Mouse (Mus musculus): ENCODE results near the gene Slc16a5.

The Slc16a5 gene

GRCm38 (mm10) chr11:115513271-115514237 is 51.3 kb downstream of the Slc16a5 start:
- POLR2A ChIA-PET, result interaction anchor here (0.5 to 15.2 kb wide), 180 partner anchors 8 to 654 kb away, joined by 3 to 368 read pairs (median 4); partner anchors contain the start of genes Nt5c (in 4 of the 4), Armc7 (in 3 of the 4), Slc25a19 (in 3 of the 4) and Sumo2 (in 3 of the 4)
- CTCF ChIA-PET, result interaction anchor here in 3 of 4 experiments (0.5 to 2.4 kb wide), 15 partner anchors 9 to 346 kb away, joined by 3 to 10 read pairs (median 3); partner anchors contain the start of gene Nt5c (in 3 of the 3)

GRCm38 (mm10) chr11:115514238-115514663 is 52.0 kb downstream of the Slc16a5 start, which contains the start of gene Jpt1:
Gene Jpt1 (minus strand): TSS chr11:115514387.
- ChIA-PET POLR2A (interaction anchor here (0.5 to 15.2 kb wide), 171 partner anchors 8 to 654 kb away, joined by 3 to 368 read pairs (median 4); partner anchors contain the start of genes Nt5c (in 4 of the 4), Armc7 (in 3 of the 4), Fdxr (in 3 of the 4) and Nup85 (in 3 of the 4)), CTCF (interaction anchor here in 2 of 4 experiments (0.6 to 2.4 kb wide), 9 partner anchors 9 to 345 kb away, joined by 3 to 10 read pairs (median 3); partner anchors contain the start of gene Nt5c (in 2 of the 2))

GRCm38 (mm10) chr11:115515021-115515420 is 52.7 kb downstream of the Slc16a5 start:
- POLR2A ChIA-PET, result interaction anchor here (0.6 to 15.2 kb wide), 54 partner anchors 10 to 362 kb away, joined by 3 to 368 read pairs (median 9); partner anchors contain the start of genes Nt5c (in 3 of the 4), Sumo2 (in 3 of the 4), Mif4gd (in 2 of the 4) and Nup85 (in 2 of the 4)
- CTCF ChIA-PET, result no interaction called here

- CTCF ChIA-PET, result interaction anchor here in 1 of 4 experiments (0.6 kb wide), 1 partner anchor 20 kb away, joined by 5 read pairs; no protein-coding TSS in a partner anchor
- POLR2A ChIA-PET, result interaction anchor here in 2 of 4 experiments (0.6 to 15.2 kb wide), 10 partner anchors 8 to 149 kb away, joined by 3 to 368 read pairs (median 5); partner anchors contain the start of genes Nt5c (in 1 of the 2), Nup85 (in 1 of the 2) and Sumo2 (in 1 of the 2)
Measured at GRCm38 (mm10) chr11:115516942-115517341, 54.7 kb downstream of the Slc16a5 start.

- ChIA-PET CTCF (no interaction called here), POLR2A (interaction anchor here in 3 of 4 experiments (0.6 to 15.2 kb wide), 14 partner anchors 3 to 1357 kb away, joined by 3 to 368 read pairs (median 6); partner anchors contain the start of genes Nt5c (in 2 of the 3), Jpt1 (in 1 of the 3) and Sumo2 (in 1 of the 3))
Measured at GRCm38 (mm10) chr11:115518693-115519092, 56.4 kb downstream of the Slc16a5 start.

GRCm38 (mm10) chr11:115519581-115519980 is 57.3 kb downstream of the Slc16a5 start:
- CTCF ChIA-PET, result interaction anchor here in 1 of 4 experiments (0.6 kb wide), 1 partner anchor 906 kb away, joined by 3 read pairs; no protein-coding TSS in a partner anchor
- POLR2A ChIA-PET, result interaction anchor here in 2 of 4 experiments (0.7 to 15.2 kb wide), 14 partner anchors 4 to 96 kb away, joined by 3 to 368 read pairs (median 4); partner anchors contain the start of genes Nt5c (in 2 of the 2), Sumo2 (in 2 of the 2), Jpt1 (in 1 of the 2) and Mif4gd (in 1 of the 2)

GRCm38 (mm10) chr11:115520218-115520617 is 57.9 kb downstream of the Slc16a5 start:
- ChIA-PET POLR2A (interaction anchor here (0.5 to 15.2 kb wide), 22 partner anchors 4 to 1056 kb away, joined by 3 to 368 read pairs (median 5); partner anchors contain the start of genes Nt5c (in 2 of the 4), Sumo2 (in 2 of the 4), Jpt1 (in 1 of the 4) and Mif4gd (in 1 of the 4)), CTCF (interaction anchor here in 2 of 4 experiments (0.6 kb wide), 2 partner anchors 43 to 906 kb away, joined by 3 read pairs; no protein-coding TSS in a partner anchor)

GRCm38 (mm10) chr11:115521080-115521479 is 58.8 kb downstream of the Slc16a5 start:
- ChIA-PET CTCF (interaction anchor here in 2 of 4 experiments (0.5 kb wide), 2 partner anchors 40 to 194 kb away, joined by 4 read pairs; no protein-coding TSS in a partner anchor), POLR2A (interaction anchor here (0.6 to 15.2 kb wide), 29 partner anchors 4 to 500 kb away, joined by 3 to 368 read pairs (median 4); partner anchors contain the start of genes Jpt1 (in 2 of the 4), Sumo2 (in 2 of the 4), Armc7 (in 1 of the 4) and Mif4gd (in 1 of the 4))

- ChIA-PET CTCF (interaction anchor here in 2 of 4 experiments (0.5 to 1.2 kb wide), 2 partner anchors 10 to 73 kb away, joined by 5 to 12 read pairs; no protein-coding TSS in a partner anchor), POLR2A (interaction anchor here in 3 of 4 experiments (0.7 to 15.2 kb wide), 23 partner anchors 3 to 421 kb away, joined by 3 to 368 read pairs (median 4); partner anchors contain the start of genes Jpt1 (in 2 of the 3), Sumo2 (in 2 of the 3), Armc7 (in 1 of the 3) and Nt5c (in 1 of the 3))
Measured at GRCm38 (mm10) chr11:115522238-115522637, 60.0 kb downstream of the Slc16a5 start.

- ChIA-PET POLR2A (interaction anchor here in 3 of 4 experiments (0.7 to 15.2 kb wide), 16 partner anchors 3 to 421 kb away, joined by 3 to 368 read pairs (median 5); partner anchors contain the start of genes Jpt1 (in 2 of the 3), Sumo2 (in 2 of the 3), Nt5c (in 1 of the 3) and Nup85 (in 1 of the 3)), CTCF (interaction anchor here in 2 of 4 experiments (0.5 to 1.2 kb wide), 2 partner anchors 11 to 72 kb away, joined by 5 to 12 read pairs; no protein-coding TSS in a partner anchor)
Measured at GRCm38 (mm10) chr11:115522703-115523102, 60.4 kb downstream of the Slc16a5 start.
